Mouse (Mus musculus): ENCODE data around the gene Zfp799. TPM values are rescaled to one million over a fixed set of nuclear protein-coding genes. Genes with fewer than 3 reads are reported as not detected.
A peak's percentile ranks its signal among the peaks of the same experiment; 100 is the strongest.
"Not testable (repeated sequence)": the region's sequence is repeated elsewhere in the genome, so short reads cannot be mapped to it uniquely, and the experiment has no call there.

Gene Zfp799
- polyA plus RNA-seq (2012; rRNA removed), result 1.2 and 3.4 TPM in 2 replicates

DNA sequence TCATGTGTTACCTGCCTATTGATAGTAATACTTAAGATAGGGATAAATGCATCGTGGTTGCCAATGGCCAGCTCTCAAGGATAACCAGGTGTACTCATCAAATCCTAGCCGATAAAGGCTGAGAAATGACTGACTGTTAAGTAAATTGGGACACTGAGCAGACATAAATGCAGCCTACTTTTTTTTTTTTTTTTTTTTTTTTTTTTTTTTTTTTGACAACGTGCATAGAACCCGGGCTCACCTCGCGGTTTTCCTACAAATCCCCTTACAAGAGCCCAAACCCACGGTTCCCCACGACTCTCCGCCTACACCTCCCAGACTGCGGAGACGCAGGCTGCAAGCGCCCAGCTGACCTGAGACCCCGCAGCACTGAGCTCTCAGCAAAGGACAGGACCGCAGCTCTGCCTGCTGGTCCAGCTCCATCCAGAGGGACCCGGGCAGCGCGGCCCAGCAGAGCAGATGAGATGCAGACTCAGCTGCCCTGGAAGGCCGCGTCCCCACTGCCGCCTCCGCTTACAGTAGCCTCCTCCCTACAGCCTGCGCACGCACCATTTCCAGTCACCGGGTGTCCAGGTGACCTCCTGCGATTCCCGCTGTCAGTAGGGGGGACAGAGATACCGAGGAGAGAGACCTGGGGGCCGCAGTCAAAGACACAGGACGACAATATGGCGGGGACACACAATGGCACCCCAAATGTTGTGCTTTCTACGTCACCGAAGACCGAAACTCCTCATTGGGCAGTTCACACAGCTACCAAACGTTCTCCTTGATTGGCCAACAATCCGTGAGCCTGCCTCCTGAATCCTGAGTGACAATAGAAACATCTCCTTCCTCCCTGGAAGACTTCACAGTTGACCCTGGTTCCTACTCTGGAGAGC lies at the start of gene Zfp799:
Gene Zfp799, minus strand, starts transcription at position 722 of the 878 bp plus-strand sequence.
- H3K4me3 ChIP-seq (ENCODE audit: extremely low read depth, insufficient read depth, insufficient read length), result peak within 1 kb of the TSS; percentile 82
- no peaks in the 10 kb centered on the region for H3K27me3 ChIP-seq (ENCODE audit: control insufficient read depth, insufficient read depth, low read length)
- peaks cover 2% of the 10 kb centered on the region; the same call in 1 of the 2 replicates for H3K4me1 ChIP-seq (ENCODE audit: control insufficient read depth, insufficient read depth, insufficient read length)
- TF ChIP-seq POLR2A (IDR thresholded peaks at IDR 0.05; ENCODE audit: low read depth, low read length), result peak; percentile 31; the same call in 1 of the 2 replicates
- TF ChIP-seq CTCF (IDR thresholded peaks at IDR 0.05; ENCODE audit: extremely low read depth, insufficient read depth, insufficient read length, insufficient replicate concordance), result no peak
- peak; percentile 48 to 59 for DNase-seq (ENCODE audit: low read depth in 1 of 2, low spot score in 2 of 2)
- 4% methylated on average over 35 of the region's 35 CpGs for WGBS
- H3K27ac ChIP-seq (ENCODE audit: insufficient read depth, low read length), result no peak within 1 kb of the TSS
- no peaks in the 10 kb centered on the region for H3K36me3 ChIP-seq (ENCODE audit: control insufficient read depth, insufficient read depth, low read length)

DNA sequence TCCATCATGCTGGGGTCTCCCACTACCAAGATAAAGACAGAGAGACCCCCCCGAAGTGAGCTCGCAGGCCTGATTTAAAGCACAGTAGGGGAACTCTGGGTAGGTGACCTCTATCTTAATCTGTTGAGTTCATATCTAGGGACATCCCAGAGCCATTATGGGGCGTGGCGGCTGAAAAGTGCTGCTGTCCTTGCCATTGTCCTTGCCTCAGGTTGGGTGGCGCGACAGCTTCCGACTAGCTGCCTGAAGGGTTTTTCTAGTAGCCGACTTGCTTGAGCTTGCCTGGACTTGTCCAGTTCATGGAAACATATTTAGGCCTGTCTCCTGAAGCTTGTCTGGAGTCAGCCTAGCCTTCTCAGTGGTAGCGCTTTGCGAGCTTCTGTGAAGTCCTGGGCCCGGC lies 48.7 kb upstream of the Zfp799 start:
- H3K4me3 ChIP-seq (ENCODE audit: extremely low read depth, insufficient read depth, insufficient read length), result no peak overlapping the region
- TF ChIP-seq CTCF (IDR thresholded peaks at IDR 0.05; ENCODE audit: extremely low read depth, insufficient read depth, insufficient read length, insufficient replicate concordance) (no peak), POLR2A (IDR thresholded peaks at IDR 0.05; ENCODE audit: low read depth, low read length) (no peak)
- H3K27ac ChIP-seq (ENCODE audit: insufficient read depth, low read length), result no peak overlapping the region
- peaks cover 5% of the 10 kb centered on the region for H3K36me3 ChIP-seq (ENCODE audit: control insufficient read depth, insufficient read depth, low read length)
- no peaks in the 10 kb centered on the region for H3K27me3 ChIP-seq (ENCODE audit: control insufficient read depth, insufficient read depth, low read length)
- 95% methylated on average over 11 of the region's 11 CpGs for WGBS
- DNase-seq (ENCODE audit: low read depth in 1 of 2, low spot score in 2 of 2), result no peak
- H3K4me1 ChIP-seq (ENCODE audit: control insufficient read depth, insufficient read depth, insufficient read length), result no peaks in the 10 kb centered on the region

DNA sequence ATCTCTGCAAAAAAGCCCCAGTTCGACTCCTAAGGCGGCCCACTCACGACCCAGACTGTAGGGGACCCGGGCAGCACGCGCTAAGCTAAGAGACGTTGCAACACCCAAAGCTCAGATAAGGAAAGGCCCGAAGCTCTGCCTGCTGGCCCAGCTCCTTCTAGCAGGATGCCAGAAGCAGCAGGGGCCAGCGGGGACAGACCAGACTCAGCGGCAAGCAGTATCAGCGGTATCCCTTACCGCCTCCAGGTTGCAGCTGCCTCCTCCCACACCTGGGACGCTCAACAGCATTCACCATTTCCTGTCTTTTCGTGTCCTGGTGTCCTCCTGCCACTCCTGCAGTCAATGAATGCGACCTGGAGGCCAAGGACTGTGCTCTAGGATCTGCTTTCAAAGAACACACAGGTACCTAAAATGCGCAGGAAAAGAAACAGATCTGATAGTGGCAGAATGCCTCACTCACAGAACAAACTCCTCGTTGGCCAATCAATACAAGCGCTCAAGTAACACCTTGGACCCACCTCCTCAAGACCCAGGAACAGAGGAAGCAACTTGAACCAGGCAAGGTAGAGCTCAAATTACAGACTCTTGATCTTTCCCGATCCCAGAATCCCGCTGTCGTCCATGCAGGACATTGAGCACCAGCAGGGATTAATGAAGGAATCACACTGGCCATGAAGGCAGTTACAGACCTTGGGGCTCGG lies 47.6 kb upstream of the Zfp799 start:
- DNase-seq (ENCODE audit: low read depth in 1 of 2, low spot score in 2 of 2), result no peak
- no peak overlapping the region for H3K4me3 ChIP-seq (ENCODE audit: extremely low read depth, insufficient read depth, insufficient read length)
- H3K27ac ChIP-seq (ENCODE audit: insufficient read depth, low read length), result no peak overlapping the region
- no peaks in the 10 kb centered on the region; the same call in 1 of the 2 replicates for H3K36me3 ChIP-seq (ENCODE audit: control insufficient read depth, insufficient read depth, low read length)
- WGBS, result 23% methylated on average over 22 of the region's 22 CpGs
- H3K27me3 ChIP-seq (ENCODE audit: control insufficient read depth, insufficient read depth, low read length), result no peaks in the 10 kb centered on the region
- no peaks in the 10 kb centered on the region for H3K4me1 ChIP-seq (ENCODE audit: control insufficient read depth, insufficient read depth, insufficient read length)
- TF ChIP-seq POLR2A (IDR thresholded peaks at IDR 0.05; ENCODE audit: low read depth, low read length) (no peak), CTCF (IDR thresholded peaks at IDR 0.05; ENCODE audit: extremely low read depth, insufficient read depth, insufficient read length, insufficient replicate concordance) (no peak)

DNA sequence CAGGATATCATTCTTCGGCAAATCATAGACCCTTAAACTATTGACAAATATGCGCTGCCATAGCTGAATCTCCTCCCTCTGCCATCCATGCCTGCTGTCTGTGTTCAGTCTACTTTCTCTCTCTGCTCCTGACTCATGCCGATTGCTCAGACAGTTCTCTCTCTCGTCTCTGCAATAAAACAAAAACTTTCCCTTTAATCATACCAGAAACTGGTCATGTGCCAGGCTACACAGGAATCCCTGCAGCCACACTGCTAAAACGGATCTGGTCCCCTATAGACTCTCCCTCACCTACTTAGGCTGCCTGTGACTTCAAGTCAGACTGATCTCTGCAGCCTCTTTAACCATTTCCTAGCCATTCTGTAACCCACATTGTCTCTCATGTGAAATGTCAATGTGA lies 42.6 kb upstream of the Zfp799 start:
- Histone ChIP-seq H3K27ac (ENCODE audit: insufficient read depth, low read length) (no peak overlapping the region), H3K4me3 (ENCODE audit: extremely low read depth, insufficient read depth, insufficient read length) (no peak overlapping the region), H3K4me1 (ENCODE audit: control insufficient read depth, insufficient read depth, insufficient read length) (no peaks in the 10 kb centered on the region), H3K36me3 (ENCODE audit: control insufficient read depth, insufficient read depth, low read length) (no peaks in the 10 kb centered on the region), H3K27me3 (ENCODE audit: control insufficient read depth, insufficient read depth, low read length) (no peaks in the 10 kb centered on the region)
- DNase-seq (ENCODE audit: low read depth in 1 of 2, low spot score in 2 of 2), result no peak
- no peak for TF ChIP-seq CTCF (IDR thresholded peaks at IDR 0.05; ENCODE audit: extremely low read depth, insufficient read depth, insufficient read length, insufficient replicate concordance)
- no peak for TF ChIP-seq POLR2A (IDR thresholded peaks at IDR 0.05; ENCODE audit: low read depth, low read length)
- 67% methylated on average over 5 of the region's 5 CpGs for WGBS

DNA sequence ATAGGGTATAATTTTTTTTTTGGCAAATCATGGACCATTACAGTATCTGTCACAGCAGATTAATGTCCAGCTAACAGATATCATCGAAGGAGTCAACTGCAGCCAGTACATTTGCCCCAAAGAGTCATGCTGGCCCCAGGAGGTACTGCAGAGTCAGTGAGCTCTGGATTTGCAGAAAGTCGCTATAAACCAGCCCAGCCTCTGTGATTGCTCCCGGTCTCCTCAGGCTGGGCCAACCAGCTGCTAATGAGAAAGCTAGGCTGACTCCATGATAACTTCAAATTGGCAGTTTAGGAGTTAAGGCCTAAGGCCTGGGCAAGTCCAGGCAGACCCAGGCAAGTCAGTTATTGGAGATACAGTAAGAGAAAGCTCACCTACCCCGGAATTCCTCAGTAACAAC lies 42.0 kb upstream of the Zfp799 start:
- Histone ChIP-seq H3K27ac (ENCODE audit: insufficient read depth, low read length) (no peak overlapping the region), H3K4me3 (ENCODE audit: extremely low read depth, insufficient read depth, insufficient read length) (no peak overlapping the region), H3K27me3 (ENCODE audit: control insufficient read depth, insufficient read depth, low read length) (no peaks in the 10 kb centered on the region), H3K36me3 (ENCODE audit: control insufficient read depth, insufficient read depth, low read length) (no peaks in the 10 kb centered on the region), H3K4me1 (ENCODE audit: control insufficient read depth, insufficient read depth, insufficient read length) (no peaks in the 10 kb centered on the region)
- TF ChIP-seq POLR2A (IDR thresholded peaks at IDR 0.05; ENCODE audit: low read depth, low read length) (no peak), CTCF (IDR thresholded peaks at IDR 0.05; ENCODE audit: extremely low read depth, insufficient read depth, insufficient read length, insufficient replicate concordance) (no peak)
- 88% methylated on average over 4 of the region's 4 CpGs for WGBS
- DNase-seq (ENCODE audit: low read depth in 1 of 2, low spot score in 2 of 2), result no peak

DNA sequence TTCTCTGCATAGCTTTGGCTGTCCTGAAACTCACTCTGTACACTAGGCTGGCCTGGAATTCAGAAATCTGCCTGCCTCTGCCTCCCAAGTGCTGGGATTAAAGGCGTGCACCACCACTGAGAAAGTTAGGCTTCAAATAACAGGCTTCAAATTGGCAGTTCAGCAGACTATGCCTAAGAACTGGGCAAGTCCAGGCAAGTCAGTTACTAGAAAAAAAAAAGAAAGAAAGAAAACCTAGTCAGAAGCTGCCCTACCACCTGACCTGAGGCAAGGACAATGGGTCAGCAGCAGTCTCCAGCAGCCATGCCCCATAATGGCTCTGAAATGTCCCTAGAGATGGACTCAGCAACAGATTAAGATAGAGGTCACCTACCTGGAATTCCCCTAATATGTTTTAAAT lies 41.4 kb upstream of the Zfp799 start:
- WGBS, result 91% methylated on average over 1 of the region's 1 CpGs
- Histone ChIP-seq H3K27ac (ENCODE audit: insufficient read depth, low read length) (no peak overlapping the region), H3K36me3 (ENCODE audit: control insufficient read depth, insufficient read depth, low read length) (no peaks in the 10 kb centered on the region), H3K4me3 (ENCODE audit: extremely low read depth, insufficient read depth, insufficient read length) (no peak overlapping the region), H3K4me1 (ENCODE audit: control insufficient read depth, insufficient read depth, insufficient read length) (no peaks in the 10 kb centered on the region), H3K27me3 (ENCODE audit: control insufficient read depth, insufficient read depth, low read length) (no peaks in the 10 kb centered on the region)
- no peak for DNase-seq (ENCODE audit: low read depth in 1 of 2, low spot score in 2 of 2)
- TF ChIP-seq POLR2A (IDR thresholded peaks at IDR 0.05; ENCODE audit: low read depth, low read length) (no peak), CTCF (IDR thresholded peaks at IDR 0.05; ENCODE audit: extremely low read depth, insufficient read depth, insufficient read length, insufficient replicate concordance) (no peak)

DNA sequence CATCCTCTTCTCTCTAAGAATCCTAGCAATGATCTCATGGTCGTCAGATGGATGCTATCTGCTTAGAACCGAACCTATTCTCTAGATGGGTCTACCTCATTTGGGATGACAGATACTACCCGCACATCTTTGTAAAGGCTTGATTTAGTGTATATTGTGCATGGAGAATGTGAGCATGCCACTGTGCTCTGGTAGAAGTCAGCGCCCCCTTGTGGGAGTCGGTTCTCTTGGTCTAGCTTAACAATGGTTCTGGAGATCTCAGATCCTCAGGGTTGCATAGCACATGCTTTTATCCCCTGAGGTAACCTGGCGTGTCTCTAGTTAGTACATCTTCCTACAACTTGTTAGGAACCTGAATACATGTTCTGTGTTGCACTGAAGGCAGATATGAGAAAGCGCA lies 37.2 kb upstream of the Zfp799 start:
- 49% methylated on average over 4 of the region's 7 CpGs for whole genome bisulfite sequencing
- H3K4me3 ChIP-seq (ENCODE audit: extremely low read depth, insufficient read depth, insufficient read length); DNase-seq (ENCODE audit: low read depth in 1 of 2, low spot score in 2 of 2); H3K4me1 ChIP-seq (ENCODE audit: control insufficient read depth, insufficient read depth, insufficient read length); H3K27me3 ChIP-seq (ENCODE audit: control insufficient read depth, insufficient read depth, low read length); H3K36me3 ChIP-seq (ENCODE audit: control insufficient read depth, insufficient read depth, low read length); H3K27ac ChIP-seq (ENCODE audit: insufficient read depth, low read length): not testable (repeated sequence)

DNA sequence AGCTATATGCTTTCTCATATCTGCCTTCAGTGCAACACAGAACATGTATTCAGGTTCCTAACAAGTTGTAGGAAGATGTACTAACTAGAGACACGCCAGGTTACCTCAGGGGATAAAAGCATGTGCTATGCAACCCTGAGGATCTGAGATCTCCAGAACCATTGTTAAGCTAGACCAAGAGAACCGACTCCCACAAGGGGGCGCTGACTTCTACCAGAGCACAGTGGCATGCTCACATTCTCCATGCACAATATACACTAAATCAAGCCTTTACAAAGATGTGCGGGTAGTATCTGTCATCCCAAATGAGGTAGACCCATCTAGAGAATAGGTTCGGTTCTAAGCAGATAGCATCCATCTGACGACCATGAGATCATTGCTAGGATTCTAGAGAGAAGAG lies 26.7 kb upstream of the Zfp799 start:
- not testable (repeated sequence) for H3K4me1 ChIP-seq (ENCODE audit: control insufficient read depth, insufficient read depth, insufficient read length); H3K4me3 ChIP-seq (ENCODE audit: extremely low read depth, insufficient read depth, insufficient read length); DNase-seq (ENCODE audit: low read depth in 1 of 2, low spot score in 2 of 2); H3K27me3 ChIP-seq (ENCODE audit: control insufficient read depth, insufficient read depth, low read length); H3K36me3 ChIP-seq (ENCODE audit: control insufficient read depth, insufficient read depth, low read length); H3K27ac ChIP-seq (ENCODE audit: insufficient read depth, low read length)
- 52% methylated on average over 4 of the region's 6 CpGs for WGBS
